Mouse (Mus musculus) urinary bladder, adult 2 months (tissue): ENCODE data around the gene Tubb5. TPM values are rescaled to one million over a fixed set of nuclear protein-coding genes. Genes with fewer than 3 reads are reported as not detected.

Source experiments
- DNase-seq: peaks from one replicate; pipeline ENCODE4 v3.0.0; 2022; ENCODE audit warnings: low spot score
- polyA plus RNA-seq: library from polyadenylated mRNA; depleted of rRNA; stranded (reverse); fragments of >200 nt; gene quantifications from 2 replicates; pipeline ENCODE4 v1.2.3, GENCODE M21; 2012

The Tubb5 gene
- polyA plus RNA-seq, 1 experiment: 257 TPM

GRCm38 (mm10) chr17:35825109-35825850, 12.8 kb downstream of the Tubb5 start:
- no peak for DNase-seq

- DNase-seq: peak; percentile 20
Observed at GRCm38 (mm10) chr17:35824402-35824801, 13.7 kb downstream of the Tubb5 start.

DNA sequence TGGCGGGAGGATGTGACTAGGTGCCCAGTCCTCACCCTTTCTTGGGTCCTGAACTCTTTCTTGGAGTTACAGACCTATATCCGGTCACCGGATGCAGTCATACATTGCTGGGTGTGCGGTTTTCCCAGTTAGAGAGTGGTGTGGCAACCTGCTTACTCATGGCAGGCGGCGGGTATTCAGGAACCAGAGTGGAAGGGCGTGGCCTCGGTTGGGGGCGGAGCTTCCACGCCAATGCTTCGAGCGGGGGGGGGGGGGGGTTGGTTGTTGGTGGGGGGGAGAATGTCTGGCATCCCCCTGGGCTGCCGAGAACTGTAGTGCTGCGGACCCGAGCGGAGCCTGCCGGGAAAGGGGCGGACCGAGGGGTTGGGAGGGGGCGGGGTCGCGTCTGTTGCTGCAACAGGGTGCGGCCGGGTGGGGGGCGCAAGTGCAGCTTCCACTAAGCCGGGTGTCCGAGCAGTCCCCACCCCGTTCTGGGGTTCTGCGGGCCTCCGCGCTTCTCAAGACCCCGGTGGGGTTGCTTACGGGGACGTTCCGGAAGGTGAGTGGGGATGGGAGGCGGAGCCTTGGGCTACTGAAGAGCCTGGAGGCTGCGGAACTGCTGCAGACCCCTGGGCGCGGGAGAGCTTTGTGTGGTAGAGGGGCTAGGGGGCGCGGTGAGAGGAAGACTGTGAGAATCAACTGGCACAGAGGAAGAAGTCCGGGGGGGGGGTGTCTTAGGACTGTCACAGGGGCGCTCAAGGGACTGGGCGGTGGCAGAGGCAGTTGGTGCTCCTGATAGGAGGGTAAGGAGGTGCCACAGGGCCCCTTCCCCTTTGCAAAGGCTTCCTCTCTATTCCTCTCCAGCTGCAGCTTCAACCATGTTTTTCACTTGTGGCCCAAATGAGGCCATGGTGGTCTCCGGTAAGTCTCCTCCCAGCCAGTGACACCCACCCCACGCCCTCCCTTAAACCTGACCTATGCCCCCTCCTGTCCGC, 14.9 kb downstream of the Tubb5 start, which contains the start of gene Flot1:
Gene Flot1 (plus strand): TSS at position 267 of the 974 bp plus-strand sequence.
- peak; percentile 73 for DNase-seq

- DNase-seq: no peak
Observed at GRCm38 (mm10) chr17:35822564-35822963, 15.5 kb downstream of the Tubb5 start.

GRCm38 (mm10) chr17:35821439-35822430, 16.4 kb downstream of the Tubb5 start, which contains the start of gene Ier3:
Gene Ier3, plus strand, starts transcription at chr17:35821684.
- DNase-seq: peak; percentile 79

GRCm38 (mm10) chr17:35820111-35820510, 18.0 kb downstream of the Tubb5 start:
- DNase-seq: no peak

GRCm38 (mm10) chr17:35817226-35817625, 20.9 kb downstream of the Tubb5 start:
- no peak for DNase-seq

DNA sequence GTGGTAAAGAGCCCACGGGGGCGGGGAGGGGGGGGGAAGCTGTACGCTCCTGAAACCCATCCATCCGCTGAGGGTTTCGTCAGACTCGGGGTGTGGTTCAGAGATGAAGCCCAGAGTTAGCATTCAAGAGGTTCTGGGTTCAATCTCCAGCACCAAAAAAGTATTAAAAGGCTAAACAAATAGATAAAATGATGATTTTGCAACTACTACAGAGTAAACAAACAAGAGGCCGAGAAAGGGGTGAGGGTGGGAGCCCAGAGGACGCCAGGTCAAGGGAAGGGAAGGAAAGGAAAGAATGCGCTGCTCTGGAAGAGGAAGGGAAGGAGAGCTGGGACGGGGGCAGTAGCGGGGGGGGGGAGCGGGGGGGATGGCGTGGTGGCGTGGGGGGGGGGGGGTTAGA, 21.4 kb downstream of the Tubb5 start:
- no peak for DNase-seq

DNA sequence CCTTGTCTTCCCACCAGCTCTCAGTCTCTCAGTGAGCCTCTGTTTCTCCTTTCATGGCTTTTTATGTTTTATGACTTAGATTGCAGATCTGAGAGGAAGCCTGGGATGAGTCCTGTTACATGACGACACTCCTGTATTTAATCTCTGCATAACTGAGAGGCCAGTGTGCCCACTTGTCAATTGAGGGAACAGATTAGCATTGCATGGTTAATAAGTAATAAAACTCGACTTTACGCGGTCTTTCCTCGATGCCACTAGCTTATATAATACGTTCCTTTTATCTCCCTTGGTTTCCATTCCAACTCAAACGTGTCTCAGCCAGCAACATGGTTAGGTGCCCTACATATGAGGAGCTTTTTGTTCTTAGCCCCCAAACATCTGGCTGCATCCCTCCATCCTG, 22.3 kb downstream of the Tubb5 start:
- DNase-seq: no peak

GRCm38 (mm10) chr17:35814678-35815077, 23.4 kb downstream of the Tubb5 start:
- no peak for DNase-seq

- DNase-seq: no peak
Observed at GRCm38 (mm10) chr17:35813653-35814052, 24.5 kb downstream of the Tubb5 start.

DNA sequence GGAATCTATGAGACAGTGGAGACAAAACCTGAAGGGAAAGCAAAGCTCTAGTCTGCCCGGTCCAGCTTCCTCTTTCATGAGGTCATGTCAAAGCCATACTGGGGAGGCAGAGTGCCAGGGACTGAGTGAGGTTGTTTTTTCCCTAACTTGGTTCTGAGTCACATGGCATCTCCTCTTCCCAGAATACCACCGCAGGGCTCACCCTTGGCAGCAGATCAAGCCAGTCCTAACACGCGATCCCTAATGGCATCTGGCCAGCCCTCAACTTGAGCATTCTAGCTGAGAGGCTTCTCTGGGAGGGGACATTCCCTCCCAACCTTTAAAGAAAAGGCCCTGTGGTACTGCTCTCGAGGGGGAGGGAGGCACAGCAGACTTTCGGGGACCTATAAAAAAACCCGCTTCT, 24.9 kb downstream of the Tubb5 start:
- DNase-seq: peak; percentile 82

DNA sequence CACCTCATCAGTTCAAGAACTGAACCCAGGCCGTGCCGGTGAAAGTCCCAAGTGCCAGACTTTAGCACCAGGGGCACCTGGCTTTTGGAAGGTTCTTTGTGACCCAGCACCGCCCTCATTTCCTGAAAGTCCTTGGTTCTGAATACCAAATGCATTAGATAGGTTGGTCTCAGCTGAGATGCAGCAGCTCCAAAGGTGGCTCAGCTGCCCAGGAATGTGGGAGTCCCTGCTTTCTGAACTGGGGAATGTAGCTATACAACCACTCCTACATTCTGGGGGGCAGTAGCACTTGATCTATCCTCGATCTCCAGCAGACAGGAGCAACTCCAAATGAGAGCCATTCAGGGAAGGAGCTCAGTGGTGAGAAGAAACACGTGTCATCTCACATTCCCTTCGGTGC, 25.4 kb downstream of the Tubb5 start:
- DNase-seq: no peak

GRCm38 (mm10) chr17:35812307-35812706, 25.8 kb downstream of the Tubb5 start:
- no peak for DNase-seq

DNA sequence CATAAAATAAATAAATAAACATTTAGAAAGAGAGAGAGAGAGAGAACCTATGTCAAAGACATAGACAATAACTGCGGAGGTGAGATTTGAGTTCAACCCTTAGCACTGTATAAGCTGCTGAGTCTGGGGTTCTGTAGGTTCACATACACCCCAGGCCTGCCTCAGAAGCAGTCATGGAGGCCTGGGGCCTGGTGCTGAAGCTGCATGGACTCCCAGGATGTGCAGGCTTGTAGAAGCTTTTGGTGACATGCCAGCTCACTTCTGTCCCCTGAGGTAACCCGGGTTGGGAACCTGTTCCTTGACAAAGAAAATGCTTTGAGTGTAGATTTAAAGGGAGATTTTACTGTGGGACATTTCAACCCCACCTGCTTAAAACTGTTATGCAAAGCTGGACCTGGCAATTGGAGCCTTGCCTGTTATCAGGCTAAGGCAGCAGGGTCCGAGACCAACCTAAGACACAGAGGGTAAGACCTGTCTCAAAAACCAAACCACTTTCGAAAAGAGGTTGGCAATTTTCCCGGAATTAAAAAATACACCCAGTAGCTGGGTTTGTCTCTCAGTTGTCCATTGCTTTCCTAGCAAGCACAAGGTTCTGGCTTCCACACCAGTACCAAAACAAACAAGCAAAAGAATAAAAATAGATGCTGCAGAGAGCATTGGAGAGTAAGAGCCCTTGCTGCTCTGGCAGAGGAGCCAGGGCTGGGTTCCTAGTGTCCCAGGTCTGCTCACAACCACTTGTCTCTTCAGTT, 27.0 kb downstream of the Tubb5 start:
- no peak for DNase-seq

DNA sequence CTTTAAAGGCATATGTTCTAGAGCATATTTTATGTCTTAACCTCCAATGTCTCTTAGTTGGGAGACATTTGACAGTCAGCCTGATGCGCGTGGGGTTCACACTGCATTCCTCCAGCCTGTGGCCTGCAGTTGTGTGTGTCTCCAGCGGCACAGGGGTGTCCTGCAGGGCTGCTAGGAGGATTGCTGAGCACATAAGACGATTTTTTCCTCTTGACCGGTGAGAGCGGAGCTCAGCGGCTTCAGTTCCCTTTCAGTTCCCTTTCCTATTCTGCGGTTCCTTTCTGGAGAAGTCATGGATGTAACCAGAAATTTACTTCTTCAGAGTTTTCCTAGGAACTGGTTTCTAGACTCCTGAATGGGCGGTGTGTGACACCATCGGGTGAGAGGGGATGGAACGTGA, 28.7 kb downstream of the Tubb5 start:
- DNase-seq: no peak

DNA sequence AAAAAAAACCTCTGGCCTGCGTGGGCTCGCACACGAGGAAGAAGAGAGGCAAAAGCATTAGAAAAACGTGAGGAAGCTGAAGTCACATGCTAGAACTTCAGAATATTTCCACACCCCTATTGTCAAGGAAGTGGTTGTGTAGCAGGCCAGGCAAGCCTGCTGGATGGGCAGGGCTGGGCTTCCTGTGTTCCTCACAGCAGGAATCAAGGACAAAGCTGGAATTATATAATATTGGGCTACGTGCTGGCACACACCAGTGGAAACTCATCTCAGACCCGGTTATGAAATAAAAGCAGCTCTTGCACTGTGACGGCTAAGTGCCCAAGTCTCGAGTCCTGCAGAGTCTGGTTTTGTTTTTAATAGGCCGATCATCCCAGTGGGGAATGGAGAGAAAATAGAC, 30.0 kb downstream of the Tubb5 start:
- DNase-seq: no peak

GRCm38 (mm10) chr17:35803858-35804399, 34.2 kb downstream of the Tubb5 start:
- DNase-seq: no peak

DNA sequence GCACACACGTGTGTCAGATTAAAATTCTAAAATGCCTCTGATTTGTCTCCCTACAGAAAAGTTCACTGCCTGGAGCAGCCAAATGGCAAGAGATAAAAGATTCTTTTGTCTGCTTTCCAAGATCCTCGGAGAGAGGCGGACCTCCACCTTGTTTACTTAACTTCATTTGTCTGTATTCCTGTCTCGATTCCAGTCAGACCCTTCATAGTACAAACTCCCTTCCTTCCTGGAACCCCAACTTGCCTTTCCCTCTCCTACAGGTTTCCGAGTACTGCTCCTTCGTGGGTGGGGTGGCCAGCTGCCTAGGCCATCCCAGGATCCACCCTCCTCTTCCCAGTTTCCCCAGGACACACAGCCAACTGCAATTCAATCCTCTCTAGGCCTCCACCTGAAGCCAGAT, 35.1 kb downstream of the Tubb5 start:
- no peak for DNase-seq

DNA sequence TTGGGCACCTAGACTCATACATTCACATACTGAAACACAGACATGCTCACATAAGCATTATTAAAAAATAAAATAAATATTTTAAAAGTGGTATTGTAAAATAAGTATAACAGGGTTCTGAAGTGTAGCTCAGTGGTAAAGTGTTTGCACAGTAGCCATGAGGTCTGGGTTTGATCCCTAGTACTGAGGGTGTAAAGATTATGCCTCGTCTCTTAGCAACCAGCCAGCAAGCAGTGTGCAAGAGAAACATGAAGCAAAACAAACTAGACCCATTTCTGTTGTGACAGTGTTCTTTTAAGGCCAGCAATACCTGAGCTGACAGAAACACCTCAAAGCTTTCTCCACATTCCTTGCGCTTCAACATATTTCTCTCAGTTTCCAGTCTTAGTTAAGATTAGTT, 37.2 kb downstream of the Tubb5 start:
- DNase-seq: no peak
